15 mouse cellular contexts compared by ENCODE assay signal in the genomic region with DNA sequence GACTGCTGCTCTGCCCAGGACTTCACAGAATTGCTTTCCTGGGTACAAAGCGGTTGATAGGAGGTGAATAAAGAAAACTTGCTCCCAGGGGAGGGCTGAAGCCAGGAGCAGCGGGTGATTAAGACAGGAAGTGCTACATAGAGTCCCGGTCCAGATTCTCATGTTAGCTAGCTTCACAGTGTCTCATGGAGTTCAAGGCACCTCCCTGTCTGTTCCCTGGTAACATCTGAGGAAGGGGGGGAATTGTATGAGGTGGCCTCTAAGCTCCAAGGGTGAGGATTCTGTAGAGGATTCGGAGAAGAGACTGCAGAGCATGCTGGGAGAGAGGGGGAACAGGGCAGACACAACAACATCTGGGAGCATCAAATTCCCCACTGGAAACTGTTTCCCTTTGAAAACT.
DNase-seq lines count a peak whose midpoint lies in the region; ATAC-seq and TF ChIP-seq lines count a peak whose summit lies in the region.
"Had no signal": no experiment of that assay in that cellular context is flagged by ENCODE, and none has a peak within 500 bp of the region (broad histone marks: within the 10 kb centered on the region; RNA-seq: fewer than 3 reads in every experiment).

No protein-coding gene starts in this region.

- H3K9me3 ChIP-seq in forebrain, embryonic 10.5 days: no peaks in the 10 kb centered on the region
- no peaks in the 10 kb centered on the region for H3K9me3 ChIP-seq in forebrain, embryonic 16.5 days (ENCODE audit: control insufficient read depth, low read length)
- H3K9me3 ChIP-seq in heart, postnatal 0 days (replicated peaks; ENCODE audit: control insufficient read depth, low read length): no peaks in the 10 kb centered on the region
- no peaks in the 10 kb centered on the region for H3K9me3 ChIP-seq in midbrain, embryonic 11.5 days (ENCODE audit: control insufficient read depth, low read length)

- peaks cover 89% of the 10 kb centered on the region for H3K4me1 ChIP-seq in forebrain, embryonic 10.5 days
- peaks cover 57% of the 10 kb centered on the region for H3K4me1 ChIP-seq in forebrain, embryonic 16.5 days (replicated peaks; ENCODE audit: control insufficient read depth, insufficient read depth, low read length)
- H3K4me1 ChIP-seq in heart, postnatal 0 days (ENCODE audit: control insufficient read depth, insufficient read depth): peaks cover 60% of the 10 kb centered on the region
- peaks cover 19% of the 10 kb centered on the region for H3K4me1 ChIP-seq in brown adipose tissue, adult 24 weeks (ENCODE audit: control insufficient read depth, insufficient read depth, insufficient read length, low read length)
- H3K4me1 ChIP-seq in midbrain, embryonic 11.5 days (ENCODE audit: control insufficient read depth, insufficient read depth, low read length): peaks cover 74% of the 10 kb centered on the region

- H3K9ac ChIP-seq in forebrain, embryonic 16.5 days (replicated peaks; ENCODE audit: low read depth, low read length): no peak overlapping the region
- no peak overlapping the region for H3K9ac ChIP-seq in heart, postnatal 0 days (replicated peaks; ENCODE audit: low read depth, low read length)
- H3K9ac ChIP-seq in midbrain, embryonic 11.5 days (ENCODE audit: low read length): peak overlapping the region; percentile 37; the same call in 1 of the 2 replicates

- ATAC-seq in forebrain, embryonic 16.5 days: no peak
- ATAC-seq in heart, postnatal 0 days (ENCODE audit: insufficient read depth, low read depth): no peak
- no peak for ATAC-seq in midbrain, embryonic 11.5 days (ENCODE audit: low FRiP score)

- peaks cover 23% of the 10 kb centered on the region for H3K36me3 ChIP-seq in forebrain, embryonic 10.5 days (replicated peaks)
- no peaks in the 10 kb centered on the region for H3K36me3 ChIP-seq in forebrain, embryonic 16.5 days (ENCODE audit: control insufficient read depth, insufficient read depth)
- H3K36me3 ChIP-seq in heart, postnatal 0 days (replicated peaks; ENCODE audit: control insufficient read depth, insufficient read depth, low read length): no peaks in the 10 kb centered on the region
- H3K36me3 ChIP-seq in midbrain, embryonic 11.5 days (ENCODE audit: control insufficient read depth, insufficient read depth, low read length): no peaks in the 10 kb centered on the region

- H3K4me2 ChIP-seq in forebrain, embryonic 16.5 days (ENCODE audit: low read length): no peak overlapping the region
- H3K4me2 ChIP-seq in heart, postnatal 0 days (ENCODE audit: low read depth, low read length): no peak overlapping the region
- H3K4me2 ChIP-seq in midbrain, embryonic 11.5 days: no peak overlapping the region

- no peak for TF ChIP-seq EP300 in heart, postnatal 0 days (IDR thresholded peaks at IDR 0.05; ENCODE audit: low read depth)

- no peak for TF ChIP-seq CTCF in heart, postnatal 0 days (IDR thresholded peaks at IDR 0.05; ENCODE audit: low read depth)

- no peak for DNase-seq in forebrain, embryonic 10.5 days (ENCODE audit: extremely low spot score, low spot score)
- DNase-seq in heart, postnatal 0 days (ENCODE audit: low spot score): no peak
- no peak for DNase-seq in heart, adult 8-10 months (ENCODE audit: low spot score)
- no peak for DNase-seq in midbrain, embryonic 11.5 days (ENCODE audit: low spot score, missing footprints)
- DNase-seq in ovary, postnatal 10 days (ENCODE audit: low spot score): no peak
- no peak for DNase-seq in spleen, postnatal 14 days (ENCODE audit: low spot score in 2 of 2)
- DNase-seq: cerebellum, adult 2 months; embryo, embryonic 11 days; gastrocnemius, postnatal 10 days; kidney, adult 18-20 months; lung, postnatal 10 days; right cerebral cortex, adult 18-20 months had no signal

- no peak overlapping the region for H3K4me3 ChIP-seq in forebrain, embryonic 10.5 days
- H3K4me3 ChIP-seq in forebrain, embryonic 16.5 days (replicated peaks; ENCODE audit: low read length): no peak overlapping the region
- no peak overlapping the region for H3K4me3 ChIP-seq in heart, postnatal 0 days (ENCODE audit: low read depth, low read length)
- H3K4me3 ChIP-seq in brown adipose tissue, adult 24 weeks (ENCODE audit: insufficient read depth, low read depth, low read length): no peak overlapping the region
- no peak overlapping the region for H3K4me3 ChIP-seq in midbrain, embryonic 11.5 days (ENCODE audit: low read depth, low read length)
- H3K4me3 ChIP-seq: myocyte had no signal

- H3K27me3 ChIP-seq in forebrain, embryonic 10.5 days (ENCODE audit: poor library complexity, severe bottlenecking): no peaks in the 10 kb centered on the region
- no peaks in the 10 kb centered on the region for H3K27me3 ChIP-seq in forebrain, embryonic 16.5 days (replicated peaks; ENCODE audit: control insufficient read depth, insufficient read depth, low read length)
- H3K27me3 ChIP-seq in heart, postnatal 0 days (ENCODE audit: control insufficient read depth, insufficient read depth, low read length): no peaks in the 10 kb centered on the region
- no peaks in the 10 kb centered on the region for H3K27me3 ChIP-seq in midbrain, embryonic 11.5 days (ENCODE audit: control insufficient read depth, insufficient read depth, low read length)

- peak overlapping the region; percentile 93 for H3K27ac ChIP-seq in forebrain, embryonic 10.5 days
- H3K27ac ChIP-seq in forebrain, embryonic 16.5 days (ENCODE audit: low read length): no peak overlapping the region
- H3K27ac ChIP-seq in heart, postnatal 0 days (ENCODE audit: low read depth): peak overlapping the region; percentile 28; the same call in 1 of the 2 replicates
- 0 out of 2 replicates have a peak overlapping the region, but pooled peaks have one; percentile 23 for H3K27ac ChIP-seq in brown adipose tissue, adult 24 weeks (replicated peaks; ENCODE audit: low read depth, low read length)
- H3K27ac ChIP-seq in midbrain, embryonic 11.5 days (ENCODE audit: low read depth, low read length): peak overlapping the region; percentile 76

- WGBS in forebrain, embryonic 10.5 days: 65% methylated on average over 4 of the region's 4 CpGs
- 36% methylated on average over 4 of the region's 4 CpGs for WGBS in forebrain, embryonic 16.5 days
- WGBS in heart, postnatal 0 days: 66% methylated on average over 4 of the region's 4 CpGs
- WGBS in midbrain, embryonic 11.5 days: 36% methylated on average over 4 of the region's 4 CpGs
